Mouse (Mus musculus): Measurements from ENCODE around the gene Myo9a.
"Not testable (repeated sequence)": the region's sequence is repeated elsewhere in the genome, so short reads cannot be mapped to it uniquely, and the experiment has no call there.

Gene Myo9a

DNA sequence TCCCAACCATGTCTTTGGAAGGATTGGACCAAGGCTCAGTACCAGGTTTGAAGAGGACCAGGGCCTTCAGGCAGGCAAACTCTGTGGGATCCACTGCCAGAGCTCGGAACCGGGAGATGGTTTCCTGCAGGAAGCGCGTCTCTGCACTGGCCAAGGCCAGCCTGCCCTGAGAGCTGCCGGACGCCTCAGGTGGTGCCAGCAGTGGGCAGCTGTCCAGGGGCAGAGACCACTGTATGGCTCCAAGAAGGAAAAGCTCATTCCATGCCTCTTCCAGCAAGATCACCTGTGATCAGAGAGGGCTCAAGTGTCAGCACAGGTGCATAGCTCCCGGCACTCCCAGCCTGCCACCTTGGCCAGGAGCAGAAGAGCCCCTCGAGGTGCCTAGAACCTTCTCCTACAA is 196.6 kb downstream of the Myo9a start:
- DNase-seq (ENCODE audit: extremely low read depth, insufficient read length, low spot score): no peak

DNA sequence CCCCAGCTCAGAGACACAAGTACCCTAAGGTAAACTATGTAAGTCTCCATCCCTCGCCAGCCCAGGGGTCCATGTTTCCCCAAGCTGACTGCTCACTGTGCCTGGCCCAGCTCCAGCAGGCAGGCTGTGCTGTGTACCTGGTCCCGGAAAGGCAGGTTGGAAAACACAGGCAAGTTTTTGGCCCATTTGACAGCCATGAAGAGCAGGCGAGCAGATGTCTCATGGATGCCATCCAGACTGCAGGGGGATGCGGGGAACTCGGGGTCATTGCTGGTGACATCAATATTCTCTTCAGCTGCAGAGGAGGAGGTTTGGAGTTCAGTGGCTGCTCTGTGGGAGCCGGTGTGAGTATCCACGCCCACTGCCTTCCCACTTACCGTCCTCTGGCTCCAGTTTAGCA is 197.5 kb downstream of the Myo9a start:
- no peak for DNase-seq (ENCODE audit: extremely low read depth, insufficient read length, low spot score)

DNA sequence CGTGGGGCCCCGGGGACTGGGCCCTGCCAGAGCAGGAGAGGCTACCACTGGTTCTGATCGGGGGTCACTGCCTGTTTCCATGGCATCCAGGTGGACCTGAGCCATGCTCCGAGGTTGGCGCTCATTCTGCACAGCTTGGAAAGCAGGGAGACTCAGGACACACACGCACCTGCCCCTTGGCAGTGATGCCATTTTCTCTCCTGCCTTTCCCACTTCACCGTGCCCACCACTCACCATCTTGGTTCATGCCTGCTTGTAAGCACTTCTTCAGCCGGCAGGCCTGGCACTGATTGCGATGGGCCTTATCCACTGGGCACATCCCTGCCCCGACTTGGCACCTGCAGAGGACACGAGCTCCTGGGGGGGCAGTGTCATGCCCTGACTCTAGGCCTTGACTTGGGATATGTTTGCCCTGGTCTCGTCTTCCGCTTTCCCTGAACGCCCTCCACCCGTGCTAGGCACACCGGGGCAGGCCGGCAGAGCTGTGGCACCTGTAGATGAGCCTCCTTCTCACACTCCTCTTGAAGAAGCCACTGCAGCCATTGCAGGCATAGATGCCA is 198.1 kb downstream of the Myo9a start:
- DNase-seq (ENCODE audit: extremely low read depth, insufficient read length, low spot score): no peak

DNA sequence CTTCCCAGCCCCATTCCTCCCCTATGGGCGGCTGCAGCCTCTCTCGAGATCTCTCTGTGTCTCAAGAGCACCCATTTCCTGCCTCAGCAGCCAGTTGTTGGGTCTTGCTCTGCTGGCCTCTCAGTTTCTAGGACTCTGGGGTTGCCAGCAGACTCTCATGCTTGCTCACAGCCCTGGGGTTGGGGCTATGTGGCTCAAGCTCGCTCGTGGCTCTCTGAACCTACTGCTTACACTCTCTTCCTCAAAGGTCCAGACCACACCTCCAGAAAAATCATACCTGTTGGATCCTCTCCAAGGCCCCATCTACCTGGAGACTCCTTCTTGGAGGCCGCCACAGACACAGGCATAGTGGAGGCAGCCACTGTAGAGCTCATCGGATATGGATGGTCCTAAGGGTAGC is 198.8 kb downstream of the Myo9a start:
- DNase-seq (ENCODE audit: extremely low read depth, insufficient read length, low spot score): no peak

DNA sequence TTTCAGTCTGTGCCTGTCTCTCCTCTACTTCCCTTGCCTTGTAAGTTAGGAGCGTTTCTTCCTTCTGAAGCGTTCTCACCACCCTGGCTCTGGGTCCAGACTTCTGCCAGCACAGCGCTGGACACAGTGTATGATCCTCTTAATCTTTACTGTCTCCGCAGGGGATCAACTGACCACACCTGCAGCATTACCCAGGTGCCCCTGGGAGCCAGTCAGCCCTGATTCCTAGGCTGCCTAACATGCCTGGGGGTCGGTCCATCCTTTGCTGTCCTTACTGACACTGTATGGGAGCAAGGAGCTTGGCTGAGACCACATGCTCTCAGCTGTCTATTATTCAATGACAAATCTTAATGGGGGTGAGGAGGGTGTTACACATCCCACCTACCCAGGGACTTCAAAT is 199.3 kb downstream of the Myo9a start:
- no peak for DNase-seq (ENCODE audit: extremely low read depth, insufficient read length, low spot score)

DNA sequence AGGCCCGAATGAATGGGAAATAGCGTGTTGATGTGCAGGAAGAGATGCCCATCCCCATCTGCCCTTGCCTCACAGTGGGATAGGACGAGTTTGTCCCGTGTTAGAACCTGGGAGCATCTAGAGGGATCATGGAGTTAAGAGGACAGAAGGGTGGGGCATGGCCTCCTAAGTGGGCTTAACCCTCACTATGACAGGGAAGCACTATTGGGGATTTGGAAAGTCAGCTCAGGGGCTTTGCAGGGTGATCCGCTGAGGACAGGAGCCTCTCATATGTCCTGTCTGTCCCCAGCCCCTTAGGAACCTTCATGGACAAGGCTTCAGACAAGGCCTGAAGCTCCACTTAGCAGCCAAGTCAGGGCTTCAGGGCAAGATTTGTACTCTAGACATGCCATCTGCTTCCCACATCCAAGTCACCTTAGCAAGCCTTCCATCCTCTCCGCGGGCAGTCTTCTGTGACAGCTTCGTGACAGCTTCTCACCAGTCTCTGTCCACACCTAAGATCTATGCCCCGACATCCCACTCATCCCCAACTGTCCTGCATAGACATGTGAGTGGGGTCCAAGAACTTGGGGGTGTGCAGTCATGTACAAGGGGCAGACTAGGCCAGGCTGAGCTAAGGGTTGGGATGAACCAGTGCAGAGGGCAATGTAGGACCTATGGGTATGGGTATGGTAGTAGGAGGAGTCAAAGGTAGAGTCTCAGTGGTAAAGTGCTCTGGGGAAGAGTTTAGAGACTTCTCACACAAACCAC is 200.5 kb downstream of the Myo9a start:
- no peak for DNase-seq (ENCODE audit: extremely low read depth, insufficient read length, low spot score)

DNA sequence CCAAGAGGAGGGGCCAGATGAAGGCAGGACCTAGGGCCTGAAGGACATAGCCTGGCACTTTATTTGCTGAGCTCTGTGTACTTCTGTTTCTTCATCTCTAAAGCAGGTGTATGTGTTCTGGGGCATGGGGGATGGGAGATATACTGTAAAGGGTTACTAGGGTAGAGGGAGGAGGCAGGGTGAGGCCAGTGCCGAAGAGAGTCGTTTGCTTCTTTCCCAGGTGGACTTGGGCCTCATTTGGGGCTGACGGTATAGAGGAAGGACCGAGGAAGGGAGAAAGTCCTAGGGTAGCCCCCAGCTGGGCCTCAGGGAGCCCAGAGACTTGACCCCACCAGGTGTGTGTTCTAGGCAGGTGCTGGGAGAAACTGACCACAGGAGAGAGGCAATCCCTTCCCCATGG is 201.2 kb downstream of the Myo9a start:
- DNase-seq (ENCODE audit: extremely low read depth, insufficient read length, low spot score): no peak

DNA sequence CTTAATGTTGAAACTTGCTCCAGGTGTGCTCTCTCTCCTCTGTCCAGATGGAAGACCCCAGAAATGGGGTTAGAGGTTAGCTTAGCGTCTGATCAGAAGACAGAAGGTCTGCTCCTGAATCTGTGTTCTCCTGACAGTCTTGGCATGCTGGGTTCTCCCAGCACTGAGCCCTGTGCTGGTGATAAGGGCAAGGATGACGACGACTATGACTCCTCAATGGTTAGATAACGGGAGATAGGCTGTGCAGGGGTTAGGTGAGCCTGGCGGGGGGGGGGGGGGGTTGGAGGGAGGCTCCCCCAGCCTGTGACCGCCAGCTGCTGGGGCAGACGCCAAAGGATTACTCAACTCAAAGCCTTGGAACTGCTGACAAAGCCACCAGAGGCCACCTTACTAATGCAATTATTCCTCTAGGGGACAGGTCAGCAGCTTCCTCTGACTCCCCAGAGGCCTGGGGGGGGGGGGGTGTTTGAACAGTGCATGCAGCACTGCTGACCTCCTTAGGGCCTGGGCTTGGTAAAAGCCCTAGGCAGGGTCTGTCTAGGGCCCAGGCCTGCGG is 201.9 kb downstream of the Myo9a start:
- DNase-seq (ENCODE audit: extremely low read depth, insufficient read length, low spot score): no peak

DNA sequence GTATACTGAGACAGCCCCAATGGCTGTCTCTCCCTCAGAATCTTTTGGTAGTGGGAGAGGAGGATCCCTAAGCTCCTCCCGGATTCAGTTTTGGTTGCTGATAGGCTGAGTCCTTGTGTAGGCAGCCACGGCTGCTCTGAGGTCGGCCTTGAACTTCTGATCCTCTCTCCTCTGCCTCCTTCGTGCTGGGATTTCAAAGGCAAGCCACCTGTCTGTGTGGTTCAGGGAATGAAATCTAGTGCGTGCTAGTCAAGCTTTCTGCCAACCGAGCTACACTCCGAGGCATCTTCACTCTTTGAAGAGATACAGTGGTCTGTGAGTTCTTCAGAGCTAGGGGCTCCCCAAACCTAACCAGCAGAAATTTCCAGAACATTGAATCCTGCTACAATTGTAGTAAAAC is 202.9 kb downstream of the Myo9a start:
- no peak for DNase-seq (ENCODE audit: extremely low read depth, insufficient read length, low spot score)

DNA sequence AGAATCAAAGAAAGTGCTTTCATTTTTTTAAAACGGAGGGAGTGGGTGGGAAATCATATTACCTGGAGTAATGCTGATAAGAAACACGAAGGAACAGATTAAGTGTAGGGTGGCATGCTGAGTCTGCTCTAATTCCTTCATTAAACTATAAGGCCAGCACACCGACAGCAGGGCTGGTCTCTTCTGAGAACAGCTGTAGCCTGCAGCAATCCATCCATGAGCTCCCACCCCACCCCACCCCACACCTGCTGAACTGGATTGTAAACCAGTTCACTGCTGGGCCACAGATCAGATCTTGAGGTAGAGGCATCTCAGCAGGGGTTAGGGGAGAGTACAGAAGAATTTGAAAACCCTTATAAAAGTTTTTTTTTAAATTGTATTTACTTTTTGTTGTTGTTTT is 204.5 kb downstream of the Myo9a start:
- DNase-seq (ENCODE audit: extremely low read depth, insufficient read length, low spot score): no peak

DNA sequence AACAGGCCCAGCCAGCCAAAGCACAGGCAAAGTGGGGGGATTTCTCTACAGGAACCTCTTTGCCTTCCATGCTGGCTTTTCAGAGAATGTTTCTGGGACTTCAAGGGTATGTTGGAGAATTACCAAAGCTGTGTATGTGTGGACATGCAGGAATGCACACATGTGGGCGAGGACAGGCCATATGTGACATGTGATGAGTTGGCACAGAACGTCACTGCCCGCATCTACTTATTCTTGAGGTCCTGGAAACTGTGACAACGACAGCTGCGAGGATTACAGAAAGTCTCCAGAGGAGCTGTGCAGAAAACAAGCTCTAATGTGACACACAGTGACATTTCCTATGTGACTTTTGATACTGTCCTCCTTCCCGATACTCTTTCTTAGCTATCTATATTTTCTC is 205.0 kb downstream of the Myo9a start:
- DNase-seq (ENCODE audit: extremely low read depth, insufficient read length, low spot score): no peak

DNA sequence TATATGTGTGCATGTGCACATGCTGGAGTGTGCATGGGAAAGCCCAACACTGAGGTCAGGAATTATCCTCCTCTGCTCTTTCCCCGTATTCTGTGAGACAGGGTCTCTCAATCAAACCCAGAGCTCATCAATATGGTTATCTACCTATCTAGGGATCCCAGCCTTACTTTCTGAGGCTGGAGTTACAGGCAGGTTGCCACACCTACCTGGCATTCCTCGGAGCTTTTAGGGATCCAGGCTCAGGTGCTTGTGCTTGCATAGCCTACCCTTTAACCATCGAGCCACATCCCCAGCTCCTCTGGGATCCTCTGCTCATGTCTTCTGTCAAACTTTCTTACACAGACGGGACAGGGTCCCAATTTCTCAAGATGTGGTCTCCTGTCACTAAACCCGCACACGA is 205.8 kb downstream of the Myo9a start:
- no peak for DNase-seq (ENCODE audit: extremely low read depth, insufficient read length, low spot score)

DNA sequence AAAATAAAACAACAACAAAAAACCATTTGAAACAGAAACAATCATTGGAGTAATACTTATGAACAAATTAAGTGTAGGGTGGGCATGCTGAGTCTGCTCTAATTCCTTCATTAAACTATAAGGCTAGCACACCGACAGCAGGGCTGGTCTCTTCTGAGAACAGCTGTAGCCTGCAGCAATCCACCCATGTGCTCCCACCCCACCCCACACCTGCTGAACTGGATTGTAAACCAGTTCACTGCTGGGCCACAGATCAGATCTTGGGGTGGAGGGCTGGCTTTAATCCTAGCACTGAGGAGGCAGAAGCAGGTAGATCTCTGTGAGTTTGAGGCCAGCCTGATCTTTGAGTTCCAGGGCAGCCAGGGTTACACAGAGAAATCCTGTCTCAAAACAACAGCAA is 207.4 kb downstream of the Myo9a start:
- DNase-seq (ENCODE audit: extremely low read depth, insufficient read length, low spot score): not testable (repeated sequence)

DNA sequence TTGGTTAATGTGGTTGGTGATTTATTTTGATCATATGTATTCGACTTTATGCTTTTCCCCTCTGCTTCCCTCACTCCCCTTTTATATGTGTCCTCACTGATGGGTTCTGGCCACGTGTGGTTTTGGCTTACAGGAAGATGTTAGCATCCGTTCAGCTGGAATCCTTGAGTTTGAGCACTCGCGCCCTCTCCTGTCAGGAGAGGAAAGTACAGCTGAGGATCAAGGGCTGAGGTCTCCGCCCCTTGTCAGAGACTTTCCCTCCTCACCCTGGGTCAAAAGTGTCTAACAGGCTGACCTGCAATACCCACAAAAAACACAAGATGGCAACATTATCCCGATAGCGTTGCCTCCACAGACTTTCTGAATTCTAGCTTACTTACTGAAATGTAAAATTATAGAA is 208.6 kb downstream of the Myo9a start:
- peak; percentile 69 for DNase-seq (ENCODE audit: extremely low read depth, insufficient read length, low spot score)

DNA sequence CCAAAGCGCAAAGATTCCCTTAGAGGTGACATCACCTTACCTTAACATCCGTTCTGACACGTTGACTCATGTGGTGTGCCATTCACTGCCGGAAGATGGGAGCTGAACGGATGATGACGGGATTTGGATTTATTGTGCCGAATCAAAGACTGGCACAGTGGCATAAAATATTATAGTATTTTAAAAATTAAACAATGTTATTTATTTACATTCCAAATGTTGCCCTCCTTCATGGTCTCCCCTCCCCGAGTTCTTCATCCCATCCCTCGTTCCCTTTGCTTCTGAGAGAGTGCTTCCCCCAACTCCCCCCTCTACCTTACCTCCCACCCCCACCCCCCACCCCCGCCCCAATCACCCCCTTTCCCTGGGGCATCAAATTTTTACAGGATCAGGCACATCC is 209.9 kb downstream of the Myo9a start, which contains the start of gene Nr2e3:
TSS of gene Nr2e3 (minus strand) at position 101 of the 400 bp plus-strand sequence.
- no peak for DNase-seq (ENCODE audit: extremely low read depth, insufficient read length, low spot score)

DNA sequence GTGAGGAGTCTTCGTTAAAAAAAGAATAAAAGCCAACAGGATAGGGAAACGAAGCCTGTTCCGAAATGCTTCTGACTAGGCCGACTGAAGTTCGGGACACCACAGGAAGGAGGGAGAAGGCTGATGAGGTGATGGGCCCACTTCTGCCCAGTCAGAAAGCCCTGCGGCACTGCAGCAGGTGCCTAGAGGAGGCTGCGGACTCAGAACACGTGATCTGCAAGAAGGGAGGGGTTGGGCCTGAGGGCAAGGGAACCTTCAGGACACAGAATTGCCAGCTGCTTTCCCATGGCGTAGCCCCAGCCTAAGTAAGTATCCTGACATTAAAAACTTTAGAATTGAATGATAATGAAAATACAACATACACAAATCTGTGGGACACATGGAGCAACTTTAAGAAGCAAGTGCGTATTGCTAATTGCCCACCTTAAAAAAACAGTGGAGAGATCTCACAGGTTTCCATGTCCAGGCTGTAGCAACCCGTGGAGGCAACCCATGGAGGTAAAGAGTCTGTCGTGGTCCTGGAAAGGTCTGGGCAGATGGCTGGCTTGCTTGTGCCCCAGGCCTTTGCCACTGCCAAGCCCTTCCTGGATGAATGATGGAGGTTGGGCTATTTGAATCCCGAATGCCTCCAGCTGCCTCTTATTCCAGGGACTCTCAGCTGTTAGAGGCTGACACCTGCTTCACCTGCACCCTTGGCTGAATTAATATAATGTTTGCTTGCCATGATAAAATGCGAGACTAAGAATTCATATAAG is 210.7 kb downstream of the Myo9a start:
- no peak for DNase-seq (ENCODE audit: extremely low read depth, insufficient read length, low spot score)

DNA sequence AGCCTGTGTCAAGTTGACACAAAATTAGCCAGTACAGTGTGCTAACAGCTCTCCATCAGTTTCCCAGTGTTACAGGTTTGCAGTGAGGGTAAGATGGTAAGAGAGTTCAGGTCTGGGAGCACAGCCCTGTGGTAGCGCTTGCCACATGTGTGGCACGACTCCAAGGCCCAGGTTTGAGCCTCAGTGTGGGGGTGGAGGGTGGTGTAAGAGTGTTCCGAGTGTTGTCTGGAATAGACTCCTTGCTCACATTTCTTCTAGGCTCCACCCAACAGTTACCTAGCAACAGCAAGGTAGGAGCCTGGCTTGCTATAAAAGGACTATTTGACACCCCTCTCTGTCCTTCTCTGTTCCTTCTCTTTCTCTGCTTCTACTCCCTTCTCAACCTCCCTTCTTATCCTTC is 213.7 kb downstream of the Myo9a start:
- DNase-seq (ENCODE audit: extremely low read depth, insufficient read length, low spot score): no peak

DNA sequence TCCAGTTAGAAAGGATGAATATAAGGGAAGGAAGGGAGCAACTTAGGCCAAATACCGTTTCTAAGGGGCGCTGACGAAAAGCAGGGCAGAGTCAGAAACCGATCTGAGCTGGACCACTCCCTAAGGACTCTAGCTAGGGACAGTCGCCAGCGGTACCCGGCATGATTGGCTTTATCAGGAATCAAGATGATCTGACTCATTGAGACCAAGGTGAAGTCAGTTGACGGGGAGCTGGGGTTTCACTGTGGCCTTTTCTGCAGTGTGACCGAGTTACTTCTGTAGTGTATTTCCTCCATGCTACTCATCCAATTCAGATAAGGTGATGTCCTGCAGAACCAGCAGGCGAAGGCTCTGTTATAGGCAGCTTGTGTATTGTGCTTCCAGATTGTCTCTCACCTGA is 214.3 kb downstream of the Myo9a start:
- no peak for DNase-seq (ENCODE audit: extremely low read depth, insufficient read length, low spot score)

DNA sequence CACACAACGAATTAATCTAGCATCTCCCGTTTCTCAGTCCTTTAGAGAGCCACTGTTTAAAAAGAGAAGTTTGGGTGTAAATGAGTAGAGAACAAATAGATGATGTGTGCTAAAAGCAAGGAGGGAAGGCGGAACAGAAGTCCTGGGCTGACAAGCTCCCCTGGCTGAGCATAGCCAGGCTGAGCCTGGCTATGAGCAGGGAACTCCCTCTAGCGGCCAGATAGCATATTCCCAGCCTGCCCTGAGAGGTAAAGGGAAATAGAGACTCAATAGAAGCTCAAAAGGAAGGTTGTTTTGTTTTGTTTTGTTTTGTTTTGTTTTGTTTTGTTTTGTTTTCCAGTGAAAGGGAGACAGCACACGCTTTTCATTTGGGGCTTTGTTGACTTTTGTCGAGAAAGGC is 218.7 kb downstream of the Myo9a start:
- no peak for DNase-seq (ENCODE audit: extremely low read depth, insufficient read length, low spot score)

DNA sequence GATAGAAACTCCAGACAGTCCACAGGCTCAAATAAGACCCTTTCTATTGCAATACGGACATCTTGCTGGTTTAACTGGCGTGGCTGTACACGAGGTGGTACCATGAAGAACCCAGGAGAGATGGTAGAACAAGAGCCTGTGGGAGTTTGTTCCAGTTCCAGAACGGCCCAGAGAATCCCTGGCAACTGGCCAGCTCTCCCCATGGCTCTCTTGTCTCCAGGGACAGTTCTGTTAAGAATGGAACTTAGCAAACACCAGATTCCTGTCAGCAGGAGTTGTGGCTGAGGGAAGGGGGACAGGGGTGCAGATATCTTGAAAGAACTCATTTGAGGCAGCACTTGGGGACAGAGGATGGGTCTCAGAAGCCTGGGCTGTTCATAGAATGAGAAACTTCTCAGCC is 220.6 kb downstream of the Myo9a start:
- DNase-seq (ENCODE audit: extremely low read depth, insufficient read length, low spot score): no peak
